Mouse (Mus musculus) embryo, embryonic 11.5 days (tissue): Measurements from ENCODE around the gene Ccnd3.
"Not testable (repeated sequence)": the region's sequence is repeated elsewhere in the genome, so short reads cannot be mapped to it uniquely, and the experiment has no call there.

Experiments
- DNase-seq: peaks from one replicate; pipeline ENCODE4 v3.0.0-alpha.2; 2012; ENCODE audit warnings: low read depth, low spot score

The Ccnd3 gene

GRCm38 (mm10) chr17:47594969-47595247 lies 90.1 kb downstream of the Ccnd3 start:
- DNase-seq, result no peak

- DNase-seq, result peak; percentile 62
These were observed 90.7 kb downstream of the Ccnd3 start for GRCm38 (mm10) chr17:47595248-47596161.

DNA sequence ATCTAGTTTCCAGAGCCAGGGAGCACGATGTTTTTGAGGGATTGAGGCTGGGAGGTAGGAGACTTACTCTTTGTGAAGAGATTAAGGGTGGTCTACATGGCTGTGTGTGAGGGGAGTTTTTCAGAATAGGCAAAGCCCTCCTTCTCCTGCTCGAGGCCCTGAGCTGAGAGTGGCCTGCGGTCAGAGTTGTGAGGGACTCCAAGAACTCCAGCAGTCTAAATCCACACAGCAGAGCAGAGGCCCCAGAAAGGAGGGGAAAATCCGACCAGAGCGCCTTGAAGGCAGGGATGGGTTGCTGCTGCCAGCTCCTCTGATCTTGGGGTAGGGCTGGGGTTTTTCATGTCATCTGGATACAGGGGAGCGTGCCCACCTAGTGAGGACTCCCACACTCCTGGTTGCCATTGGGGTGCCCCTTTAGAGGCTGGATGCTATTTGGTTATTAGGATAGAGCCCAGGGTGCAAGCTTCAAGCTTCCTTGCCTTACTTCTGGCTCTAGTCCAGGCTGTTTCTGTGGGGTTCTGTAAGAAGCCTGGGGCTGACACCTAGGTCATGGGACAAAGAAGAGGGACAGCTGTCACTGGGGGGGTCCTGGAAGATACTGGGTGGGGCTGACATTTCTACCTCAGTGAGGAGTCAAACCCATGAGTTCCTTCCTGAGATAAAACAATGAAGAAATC lies 91.4 kb downstream of the Ccnd3 start:
- no peak for DNase-seq

DNA sequence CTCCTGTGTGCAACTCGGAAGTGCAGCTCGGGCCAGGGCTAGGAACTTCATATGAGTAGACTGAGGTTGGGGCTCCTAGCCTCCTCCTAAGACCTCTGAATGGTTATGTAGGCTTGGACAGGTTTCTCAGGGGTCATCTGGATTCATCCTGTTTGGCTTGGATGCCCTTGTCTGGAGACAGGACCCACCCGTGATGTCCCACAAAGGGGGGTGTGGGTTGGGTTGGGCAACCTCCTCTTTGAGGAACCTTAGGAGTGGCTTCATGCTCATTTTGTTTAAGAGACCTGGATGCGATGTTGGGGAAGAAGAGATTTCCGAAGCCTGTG lies 92.0 kb downstream of the Ccnd3 start:
- no peak for DNase-seq

- no peak for DNase-seq
These were observed 92.4 kb downstream of the Ccnd3 start for GRCm38 (mm10) chr17:47597261-47597660.

DNA sequence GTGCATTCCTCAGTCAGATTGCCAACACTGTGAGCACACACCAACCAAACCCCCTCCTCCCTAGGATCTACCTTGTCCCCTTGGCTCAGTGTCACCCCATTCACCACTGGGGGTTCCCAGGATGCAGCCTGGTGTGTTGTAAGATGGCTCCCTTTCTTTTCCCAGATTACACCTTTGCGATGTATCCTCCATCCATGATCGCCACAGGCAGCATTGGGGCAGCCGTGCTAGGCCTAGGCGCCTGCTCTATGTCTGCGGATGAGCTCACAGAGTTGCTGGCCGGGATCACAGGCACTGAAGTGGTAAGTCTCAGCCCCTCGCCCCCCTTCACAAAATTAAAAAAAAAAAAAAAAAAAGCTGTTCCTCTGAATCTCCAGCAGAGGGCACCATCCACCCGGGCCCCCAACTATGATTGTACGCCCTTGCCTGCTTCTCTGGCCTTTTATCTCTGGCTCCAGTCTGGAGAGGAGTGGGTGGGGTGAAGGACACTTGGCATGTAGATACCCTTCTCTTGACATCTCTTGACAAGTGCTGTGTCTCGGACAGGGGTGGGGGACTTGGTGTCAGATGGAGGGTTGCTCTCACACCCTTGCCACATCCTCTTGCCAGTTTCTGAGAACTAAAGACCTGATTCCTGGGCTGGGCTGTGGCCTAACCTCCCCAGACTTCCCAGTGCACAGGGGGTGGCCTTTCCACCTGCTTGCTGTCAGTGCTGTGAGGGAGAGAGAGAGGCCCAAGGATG lies 93.2 kb downstream of the Ccnd3 start:
- DNase-seq, result no peak

GRCm38 (mm10) chr17:47598580-47599304 lies 93.9 kb downstream of the Ccnd3 start:
- not testable (repeated sequence) for DNase-seq

DNA sequence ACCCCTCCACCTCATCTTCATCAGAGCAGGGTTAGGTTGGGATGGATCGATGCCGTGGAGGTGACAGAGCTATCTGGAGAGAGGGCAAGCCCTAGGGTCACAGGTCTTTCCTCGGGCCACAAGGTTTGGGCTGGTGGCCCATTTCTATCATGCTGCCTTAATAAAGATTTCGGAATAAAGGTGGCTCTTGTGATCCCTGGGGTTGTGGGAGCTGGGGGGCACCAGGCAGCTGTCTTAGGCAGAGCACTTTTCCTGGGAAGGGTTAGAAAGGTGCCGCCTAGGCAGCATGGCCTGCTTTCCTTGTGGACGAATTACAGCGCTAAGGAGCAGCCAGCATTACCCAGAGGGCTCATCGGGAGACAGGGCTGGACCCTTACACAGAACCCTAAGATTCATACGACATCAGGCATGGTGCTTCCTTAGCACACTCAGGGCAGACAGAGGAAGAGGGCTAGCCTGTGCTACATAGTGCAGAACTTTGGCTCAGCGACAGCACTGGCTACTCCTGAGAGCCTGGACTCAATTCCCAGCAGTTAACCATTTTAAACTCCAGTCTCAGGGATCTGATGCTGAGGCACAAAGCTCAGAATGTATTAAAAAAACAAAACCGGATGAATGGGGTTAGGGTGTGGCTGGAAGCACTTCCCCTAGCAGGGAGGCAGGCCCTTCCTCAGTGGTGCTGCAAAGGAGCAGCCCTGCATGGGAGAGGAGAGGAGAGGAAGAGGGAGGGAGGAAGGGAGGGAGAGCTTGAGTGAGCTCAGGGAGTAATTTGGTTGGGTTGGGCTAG lies 94.9 kb downstream of the Ccnd3 start:
- no peak for DNase-seq

- DNase-seq, result no peak
These were observed 95.9 kb downstream of the Ccnd3 start for GRCm38 (mm10) chr17:47600601-47601388.

DNA sequence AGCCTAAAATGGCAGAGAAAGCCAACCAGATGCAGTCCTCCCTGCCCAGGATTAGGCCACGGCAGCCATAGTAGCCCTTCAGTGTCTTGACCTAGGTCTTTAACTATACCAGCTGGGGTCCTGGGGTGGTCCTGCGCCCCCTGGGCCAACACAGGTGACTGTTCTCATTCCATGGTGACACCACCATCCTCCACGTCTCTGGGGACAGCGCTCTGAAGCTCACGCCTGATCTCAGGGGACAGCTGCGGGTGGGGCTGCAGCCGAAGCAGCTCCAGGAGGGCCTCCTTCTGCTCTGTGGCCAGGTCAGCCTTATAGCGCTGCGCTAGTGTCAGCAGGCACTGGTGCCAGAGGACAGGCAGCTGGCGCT lies 96.5 kb downstream of the Ccnd3 start:
- no peak for DNase-seq

GRCm38 (mm10) chr17:47602289-47602688 lies 97.4 kb downstream of the Ccnd3 start:
- DNase-seq, result no peak

DNA sequence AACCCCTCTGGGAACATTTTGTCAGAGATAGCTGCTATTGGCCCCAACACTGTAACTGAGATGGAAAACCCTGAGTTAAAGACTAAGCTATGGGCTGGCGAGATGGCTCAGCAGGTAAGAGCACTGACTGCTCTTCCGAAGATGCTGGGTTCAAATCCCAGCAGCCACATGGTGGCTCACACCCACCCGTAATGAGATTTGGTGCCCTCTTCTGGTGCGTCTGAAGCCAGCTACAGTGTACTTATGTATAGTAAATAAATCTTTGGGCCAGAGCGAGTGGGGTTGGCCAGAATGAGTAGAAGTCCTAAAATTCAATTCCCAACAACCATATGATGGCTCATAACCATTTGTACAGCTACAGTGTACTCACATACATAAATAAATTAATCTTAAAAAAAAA lies 101.4 kb downstream of the Ccnd3 start:
- no peak for DNase-seq

DNA sequence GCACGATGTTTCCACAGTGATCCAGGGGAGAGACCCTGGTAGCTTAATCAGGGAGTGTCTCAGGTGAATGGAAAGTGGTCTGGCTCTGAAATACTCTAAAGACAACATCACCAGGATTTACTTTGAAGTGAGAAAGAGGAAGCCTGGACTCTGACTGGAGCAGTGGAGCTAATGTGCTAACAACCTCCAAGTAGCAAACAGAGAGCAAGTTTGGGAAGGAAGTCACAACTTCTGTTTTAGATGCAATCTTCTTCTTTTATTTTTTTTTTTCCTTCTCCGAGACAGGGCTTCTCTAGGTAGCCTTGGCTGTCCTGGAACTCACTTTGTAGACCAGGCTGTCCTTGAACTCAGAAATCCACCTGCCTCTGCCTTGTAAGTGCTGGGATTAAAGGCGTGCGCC lies 104.3 kb downstream of the Ccnd3 start:
- DNase-seq, result no peak

DNA sequence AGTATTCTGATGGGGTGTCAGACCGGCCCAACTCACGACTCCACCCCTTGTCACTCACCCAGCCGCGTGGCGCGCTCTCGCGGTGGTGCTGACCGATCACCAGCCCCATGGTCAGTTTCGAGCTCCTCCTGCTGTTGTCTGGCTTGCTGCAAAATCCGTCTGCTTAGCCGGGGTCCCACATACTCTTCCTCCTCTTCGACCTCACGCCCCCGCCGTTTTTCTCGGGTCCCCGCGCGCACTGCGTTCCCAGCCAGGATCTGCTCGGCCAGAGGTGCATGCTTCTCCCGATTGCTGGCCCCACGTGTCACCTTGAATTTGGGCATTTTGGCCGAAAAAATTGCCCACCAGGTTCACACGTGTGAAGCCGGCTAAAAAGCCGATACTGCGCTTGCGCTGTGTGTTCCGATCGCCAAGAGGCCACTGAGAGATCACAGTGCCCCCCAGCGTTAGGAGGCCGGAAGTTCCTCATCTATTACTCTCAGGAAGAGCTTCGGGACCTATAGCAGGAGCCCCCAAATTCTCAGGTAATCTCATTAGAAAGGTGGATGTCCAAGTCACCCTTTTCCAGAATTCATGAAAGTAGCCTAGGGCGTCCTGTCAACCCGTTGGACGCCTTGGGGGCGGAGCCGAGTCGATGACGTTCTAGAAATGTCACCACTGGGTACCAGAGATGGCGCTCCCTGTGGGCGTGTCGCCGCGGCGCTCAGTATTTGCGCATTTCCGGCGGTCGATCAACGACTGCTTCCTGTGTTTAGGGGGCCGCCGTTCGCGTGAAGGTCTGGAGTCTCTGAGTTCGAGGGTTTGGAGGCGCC lies 106.2 kb downstream of the Ccnd3 start, which contains the start of the genes Bysl, Med20 and Gm20517:
Gene Bysl (minus strand): TSS at position 644 of the 812 bp plus-strand sequence.
Gene Med20 (plus strand): TSS at position 734 of the 812 bp plus-strand sequence.
Gene Gm20517 (plus strand): TSS at position 741 of the 812 bp plus-strand sequence.
- DNase-seq, result peak; percentile 94

DNA sequence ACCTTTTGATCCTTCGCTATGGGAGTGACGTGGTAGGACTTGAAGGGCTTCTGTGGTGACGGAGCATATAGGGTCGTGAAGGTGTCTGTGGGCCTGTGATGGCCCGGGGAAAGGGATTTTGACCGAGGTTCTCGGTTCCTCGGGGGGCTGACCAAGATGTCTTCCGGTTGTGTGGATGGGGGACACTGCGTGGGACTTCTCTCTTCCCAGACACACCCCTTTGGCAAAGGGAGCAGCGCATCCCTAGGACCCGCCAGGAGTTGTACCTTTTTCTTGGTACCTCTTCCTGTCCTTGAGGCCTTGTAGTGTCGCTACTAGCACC lies 106.8 kb downstream of the Ccnd3 start:
- DNase-seq, result no peak

- DNase-seq, result no peak
These were observed 109.2 kb downstream of the Ccnd3 start for GRCm38 (mm10) chr17:47614018-47614417.

- DNase-seq, result no peak
These were observed 111.3 kb downstream of the Ccnd3 start for GRCm38 (mm10) chr17:47616119-47616518.

DNA sequence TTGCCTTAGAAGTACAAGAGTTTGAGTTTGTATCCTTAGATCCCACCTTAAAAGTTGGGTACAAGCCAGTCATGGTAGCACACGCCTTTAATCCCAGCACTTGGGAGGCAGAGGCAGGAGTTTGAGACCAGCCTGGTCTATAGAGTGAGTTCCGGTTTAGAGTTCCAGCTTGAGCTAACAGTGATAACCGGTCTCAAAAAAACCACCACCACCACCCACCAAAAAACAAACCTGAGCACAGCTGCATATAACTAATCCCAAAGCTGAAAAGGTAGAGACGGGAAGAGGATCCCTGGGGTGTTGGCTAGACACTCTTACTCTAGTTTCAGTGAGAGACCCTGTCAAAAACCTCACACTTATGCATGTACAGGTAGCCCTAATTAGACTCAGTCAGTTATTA lies 111.8 kb downstream of the Ccnd3 start:
- no peak for DNase-seq

GRCm38 (mm10) chr17:47617605-47618307 lies 112.9 kb downstream of the Ccnd3 start:
- DNase-seq, result no peak
